Mouse (Mus musculus) kidney, embryonic 14.5 days (tissue): ENCODE measurements around the gene Prkce. TPM values are rescaled to one million over a fixed set of nuclear protein-coding genes. Genes with fewer than 3 reads are reported as not detected.

Experiments used
- ATAC-seq: fragments of 200-750 bp; cut with Nextera tagmentation; 2 replicates; pipeline ENCODE4 v1.8.0; 2017; ENCODE audit warnings: moderate number of reproducible peaks, mild to moderate bottlenecking, moderate TSS enrichment, moderate library complexity; ENCODE audit not compliant: low FRiP score, low TSS enrichment
- H3K27ac ChIP-seq: fragments of 300-500 bp; sonication (generic); 2 replicates; pipeline ENCODE4 v1.5.1; 2014; ENCODE audit warnings: low read depth, mild to moderate bottlenecking, low read length, moderate library complexity, mixed read lengths
- H3K27me3 ChIP-seq: fragments of 300-500 bp; sonication (generic); 2 replicates; pipeline ENCODE4 v1.6.1; 2014; ENCODE audit warnings: mild to moderate bottlenecking, low read length; ENCODE audit not compliant: control insufficient read depth, insufficient read depth
- H3K36me3 ChIP-seq: fragments of 300-500 bp; sonication (generic); 2 replicates; pipeline ENCODE4 v1.6.1; 2014; ENCODE audit warnings: low read length, mixed read lengths; ENCODE audit not compliant: control insufficient read depth, insufficient read depth
- H3K4me1 ChIP-seq: fragments of 300-500 bp; sonication (generic); 2 replicates; pipeline ENCODE4 v1.6.1; 2014; ENCODE audit warnings: low read length, mixed read lengths; ENCODE audit not compliant: control insufficient read depth, insufficient read depth
- H3K4me2 ChIP-seq: fragments of 300-500 bp; sonication (generic); replicated peaks from 2 replicates; pipeline ENCODE4 v1.6.1; 2014; ENCODE audit warnings: low read depth, mild to moderate bottlenecking, low read length
- H3K4me3 ChIP-seq: fragments of 300-500 bp; sonication (generic); 2 replicates; pipeline ENCODE4 v1.5.1; 2014; ENCODE audit warnings: mild to moderate bottlenecking, low read length
- H3K9ac ChIP-seq: fragments of 300-500 bp; sonication (generic); 2 replicates; pipeline ENCODE4 v1.6.1; 2014; ENCODE audit warnings: low read depth, mild to moderate bottlenecking, low read length, moderate library complexity
- H3K9me3 ChIP-seq: fragments of 300-500 bp; sonication (generic); 2 replicates; pipeline ENCODE4 v1.6.1; 2016; ENCODE audit warnings: low read length; ENCODE audit not compliant: control insufficient read depth
- WGBS: fragments of 180-500 bp; shearing (Covaris S2); extraction: QIAGEN DNeasy Blood & Tissue Kit; methylation state at CpG from one replicate; pipeline ENCODE4 v1.1.7; 2014; 5-methylcytosine and 5-hydroxymethylcytosine counted together
- polyA plus RNA-seq: library from polyadenylated mRNA; unstranded; fragments of >200 nt; fragmentation: Nextera tagmentation; extraction: Ambion mirVana; gene quantifications from 2 replicates; pipeline ENCODE4 v1.2.1, GENCODE M21; 2014

Prkce gene
- polyA plus RNA-seq, 1 experiment from 2014 or later = 8.8 TPM

GRCm38 (mm10) chr17:86685263-86685662 lies 517.7 kb downstream of the Prkce start:
- Histone ChIP-seq H3K9me3 (no peaks in the 10 kb centered on the region), H3K4me2 (no peak overlapping the region)
- 85% methylated on average over 4 of the region's 4 CpGs for WGBS

GRCm38 (mm10) chr17:86687021-86687420 lies 519.4 kb downstream of the Prkce start:
- Histone ChIP-seq H3K27me3 (no peaks in the 10 kb centered on the region), H3K36me3 (no peaks in the 10 kb centered on the region), H3K4me1 (no peaks in the 10 kb centered on the region), H3K4me3 (no peak overlapping the region), H3K9me3 (no peaks in the 10 kb centered on the region), H3K27ac (no peak overlapping the region), H3K4me2 (no peak overlapping the region), H3K9ac (no peak overlapping the region)
- 84% methylated on average over 3 of the region's 3 CpGs for WGBS
- ATAC-seq = no peak

More at GRCm38 (mm10) chr17:86685263-86685662, 517.7 kb downstream of the Prkce start:
- Histone ChIP-seq H3K9ac (no peak overlapping the region), H3K27me3 (no peaks in the 10 kb centered on the region), H3K4me1 (no peaks in the 10 kb centered on the region), H3K36me3 (no peaks in the 10 kb centered on the region), H3K4me3 (no peak overlapping the region), H3K27ac (no peak overlapping the region)
- no peak for ATAC-seq

- no peaks in the 10 kb centered on the region for H3K27me3 ChIP-seq
- no peak overlapping the region for H3K4me3 ChIP-seq
- H3K36me3 ChIP-seq = no peaks in the 10 kb centered on the region
- H3K27ac ChIP-seq = no peak overlapping the region
- ATAC-seq = no peak
- H3K9ac ChIP-seq = no peak overlapping the region
- 91% methylated on average over 2 of the region's 2 CpGs for WGBS
- no peak overlapping the region for H3K4me2 ChIP-seq
- H3K9me3 ChIP-seq = no peaks in the 10 kb centered on the region
- H3K4me1 ChIP-seq = no peaks in the 10 kb centered on the region
Observed at GRCm38 (mm10) chr17:86690871-86691390, 523.3 kb downstream of the Prkce start.

GRCm38 (mm10) chr17:86697751-86698150 lies 530.2 kb downstream of the Prkce start:
- Histone ChIP-seq H3K36me3 (no peaks in the 10 kb centered on the region), H3K4me3 (no peak overlapping the region), H3K9ac (no peak overlapping the region), H3K4me2 (no peak overlapping the region), H3K27me3 (no peaks in the 10 kb centered on the region), H3K4me1 (no peaks in the 10 kb centered on the region), H3K27ac (no peak overlapping the region), H3K9me3 (no peaks in the 10 kb centered on the region)
- ATAC-seq = no peak
- WGBS = 87% methylated on average over 2 of the region's 2 CpGs

GRCm38 (mm10) chr17:86703336-86703735 lies 535.8 kb downstream of the Prkce start:
- no peaks in the 10 kb centered on the region for H3K36me3 ChIP-seq
- WGBS = 85% methylated on average over 4 of the region's 4 CpGs

GRCm38 (mm10) chr17:86705236-86705635 lies 537.7 kb downstream of the Prkce start:
- H3K4me2 ChIP-seq = no peak overlapping the region
- no peak overlapping the region for H3K4me3 ChIP-seq
- H3K9ac ChIP-seq = no peak overlapping the region
- no peaks in the 10 kb centered on the region for H3K27me3 ChIP-seq
- no peaks in the 10 kb centered on the region for H3K9me3 ChIP-seq
- ATAC-seq = no peak
- no peaks in the 10 kb centered on the region for H3K36me3 ChIP-seq
- no peaks in the 10 kb centered on the region for H3K4me1 ChIP-seq
- no peak overlapping the region for H3K27ac ChIP-seq
- 66% methylated on average over 3 of the region's 3 CpGs for WGBS

More at GRCm38 (mm10) chr17:86703336-86703735, 535.8 kb downstream of the Prkce start:
- no peak overlapping the region for H3K4me3 ChIP-seq
- H3K9me3 ChIP-seq = no peaks in the 10 kb centered on the region
- ATAC-seq = no peak
- no peak overlapping the region for H3K4me2 ChIP-seq
- H3K4me1 ChIP-seq = no peaks in the 10 kb centered on the region
- H3K27ac ChIP-seq = no peak overlapping the region
- H3K9ac ChIP-seq = no peak overlapping the region
- no peaks in the 10 kb centered on the region for H3K27me3 ChIP-seq

GRCm38 (mm10) chr17:86706467-86706866 lies 538.9 kb downstream of the Prkce start:
- no peak overlapping the region for H3K9ac ChIP-seq
- 73% methylated on average over 1 of the region's 1 CpGs for WGBS
- ATAC-seq = no peak

More at GRCm38 (mm10) chr17:86706467-86706866, 538.9 kb downstream of the Prkce start:
- H3K36me3 ChIP-seq = no peaks in the 10 kb centered on the region
- H3K4me1 ChIP-seq = no peaks in the 10 kb centered on the region
- no peak overlapping the region for H3K4me3 ChIP-seq
- H3K4me2 ChIP-seq = no peak overlapping the region
- H3K9me3 ChIP-seq = no peaks in the 10 kb centered on the region
- no peaks in the 10 kb centered on the region for H3K27me3 ChIP-seq
- no peak overlapping the region for H3K27ac ChIP-seq

Other genes with a start within 250 kb of the Prkce start
- gene Srbd1, start 22.6 kb upstream of the Prkce start, polyA plus RNA-seq = 11.6 and 12.7 TPM in 2 replicates